Mouse (Mus musculus) G1E (cell line): ENCODE data around the gene Zic1.

Source experiments
- CTCF ChIP-seq: IDR thresholded peaks from 2 replicates; pipeline ENCODE4 v1.5.1; 2012; ENCODE audit warnings: low read depth, low read length, inconsistent platforms, mixed read lengths
- GATA1 ChIP-seq: IDR thresholded peaks from 2 replicates; pipeline ENCODE4 v1.6.1; 2012; ENCODE audit warnings: borderline replicate concordance, low read length, inconsistent platforms, mixed read lengths
- GATA2 ChIP-seq: IDR thresholded peaks from 2 replicates; pipeline ENCODE4 v1.6.1; 2012; ENCODE audit warnings: low read depth, low read length, inconsistent platforms, borderline replicate concordance
- TAL1 ChIP-seq: conservative IDR thresholded peaks from 2 replicates; pipeline ENCODE4 v1.6.1; 2012; ENCODE audit warnings: low read depth, low read length, inconsistent platforms, mixed read lengths

DNA sequence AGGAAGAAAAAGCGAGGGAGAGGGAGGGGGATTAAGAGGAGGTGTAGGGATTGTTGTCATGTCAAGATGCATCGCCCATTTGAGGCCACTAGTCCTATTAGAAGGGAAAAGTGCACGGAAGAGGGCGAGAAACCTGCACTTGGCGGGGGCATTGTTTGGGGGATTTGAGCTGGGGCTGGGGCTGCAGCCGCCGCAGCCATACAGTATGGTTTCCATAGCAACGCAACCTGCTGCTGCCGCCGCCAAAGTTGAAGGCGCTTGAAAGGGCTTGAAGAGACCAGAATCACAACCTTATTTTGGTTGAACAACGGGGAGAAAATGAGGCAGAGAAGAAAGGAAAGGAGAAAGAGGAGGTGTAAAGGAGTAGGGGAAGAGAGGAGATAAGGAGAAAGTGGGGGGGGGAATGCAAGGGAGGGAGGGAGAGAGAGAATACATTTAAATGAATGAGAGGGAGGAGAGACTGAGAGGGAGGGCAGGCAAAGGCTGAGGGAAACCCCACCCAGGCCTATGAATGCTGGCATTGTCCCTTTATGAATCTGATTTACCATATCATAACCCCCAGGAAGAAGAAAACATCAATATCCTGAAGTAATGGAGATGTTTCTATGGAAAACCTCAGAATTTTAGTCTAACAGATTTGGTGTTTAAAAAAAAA, 48.5 kb upstream of the Zic1 start:
- TF ChIP-seq CTCF (no peak), TAL1 (no peak), GATA1 (no peak), GATA2 (no peak)
